Mouse (Mus musculus): ENCODE data around the gene Glis2.

The Glis2 gene

DNA sequence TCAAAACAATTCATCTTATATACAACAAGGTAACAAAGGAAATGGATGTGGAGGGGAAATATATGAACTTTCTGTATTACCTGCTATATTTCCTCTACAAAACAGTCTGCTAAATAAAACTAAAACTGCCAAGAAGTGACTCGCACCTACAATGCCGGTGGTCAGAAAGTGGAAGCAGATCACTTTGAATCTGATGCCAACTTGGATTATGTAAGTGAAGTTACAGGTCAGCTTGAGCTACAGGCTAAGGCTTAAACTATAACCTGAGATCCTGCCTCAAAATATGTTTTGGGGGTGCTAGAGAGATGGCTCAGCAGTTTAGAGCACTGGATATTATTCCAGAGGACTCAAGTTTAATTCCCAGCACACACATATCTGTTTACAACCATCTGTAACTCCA is 71.2 kb downstream of the Glis2 start:
- DNase-seq, result peak; percentile 37

GRCm38 (mm10) chr16:4667190-4667808 is 72.8 kb downstream of the Glis2 start:
- peak; percentile 74 for DNase-seq

GRCm38 (mm10) chr16:4670317-4670716 is 75.8 kb downstream of the Glis2 start:
- no peak for DNase-seq

DNA sequence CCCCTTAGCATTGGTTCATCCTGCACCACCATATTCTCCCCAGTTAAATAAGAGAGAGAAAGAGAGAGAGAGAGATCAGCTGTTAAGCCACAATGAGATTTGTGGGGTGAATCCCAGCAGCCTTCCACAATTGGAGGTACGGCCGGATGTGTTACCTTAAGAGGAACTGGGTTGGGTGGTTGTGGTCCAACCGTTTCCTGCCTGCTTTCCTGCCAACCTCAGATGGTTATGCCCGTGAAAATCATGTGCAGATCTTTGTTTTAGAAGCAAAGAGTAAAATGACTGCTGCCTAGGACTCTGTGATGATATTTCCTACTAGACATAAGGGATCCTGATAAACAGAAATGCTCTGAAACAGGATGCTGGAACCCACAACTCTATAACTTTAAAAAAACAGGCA is 79.6 kb downstream of the Glis2 start:
- no peak for DNase-seq

Data from kidney, adult 11 months (tissue).